Mouse (Mus musculus): ENCODE results near the gene Coq5.
"Not testable (repeated sequence)": the region's sequence is repeated elsewhere in the genome, so short reads cannot be mapped to it uniquely, and the experiment has no call there.

Gene Coq5

DNA sequence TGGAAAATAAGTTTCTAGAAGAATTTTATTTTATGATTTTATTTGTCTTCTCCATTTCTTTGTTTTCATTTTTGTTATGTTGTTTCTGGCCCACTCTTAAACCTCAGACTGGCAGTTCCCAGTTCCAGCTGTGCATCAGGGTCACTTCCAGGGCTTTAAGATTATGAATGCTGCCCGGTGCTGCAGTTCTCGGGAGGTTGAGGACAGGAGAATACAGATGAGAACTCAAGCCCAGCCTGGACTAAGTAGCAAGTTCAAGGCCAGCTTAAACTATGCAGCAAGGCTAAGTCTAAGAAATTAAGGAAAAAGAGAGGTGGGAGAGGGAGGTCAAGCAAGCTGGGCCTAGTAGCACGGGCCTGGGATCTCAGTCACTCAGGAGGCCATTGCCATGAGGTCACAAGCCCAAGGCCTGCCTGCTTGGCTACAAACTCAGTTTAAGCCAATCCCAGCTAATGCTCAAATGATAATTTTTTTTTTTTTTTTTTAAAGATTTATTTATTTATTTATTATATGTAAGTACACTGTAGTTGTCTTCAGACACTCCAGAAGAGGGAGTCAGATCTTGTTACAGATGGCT is 11.9 kb upstream of the Coq5 start:
- DNase-seq (ENCODE audit: low spot score): no peak

DNA sequence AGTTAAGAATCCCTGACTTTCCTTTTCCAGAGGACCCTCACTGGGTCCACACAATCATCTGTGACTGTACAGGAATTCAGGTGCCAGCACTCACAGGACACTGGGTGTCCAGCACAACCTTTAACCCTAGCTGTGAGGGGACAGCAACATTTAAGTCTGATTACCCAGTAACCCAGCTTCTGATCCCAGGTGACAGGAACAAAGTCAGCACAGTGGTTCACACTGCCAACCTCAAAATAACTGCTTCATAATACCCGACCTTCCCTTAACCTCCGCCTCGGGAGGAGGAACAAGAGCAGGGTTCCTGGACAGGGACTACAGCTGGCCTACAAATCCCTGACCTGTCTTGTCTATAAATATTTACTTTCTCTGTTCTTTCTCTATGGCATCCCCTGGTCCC is 11.2 kb upstream of the Coq5 start:
- no peak for DNase-seq (ENCODE audit: low spot score)

DNA sequence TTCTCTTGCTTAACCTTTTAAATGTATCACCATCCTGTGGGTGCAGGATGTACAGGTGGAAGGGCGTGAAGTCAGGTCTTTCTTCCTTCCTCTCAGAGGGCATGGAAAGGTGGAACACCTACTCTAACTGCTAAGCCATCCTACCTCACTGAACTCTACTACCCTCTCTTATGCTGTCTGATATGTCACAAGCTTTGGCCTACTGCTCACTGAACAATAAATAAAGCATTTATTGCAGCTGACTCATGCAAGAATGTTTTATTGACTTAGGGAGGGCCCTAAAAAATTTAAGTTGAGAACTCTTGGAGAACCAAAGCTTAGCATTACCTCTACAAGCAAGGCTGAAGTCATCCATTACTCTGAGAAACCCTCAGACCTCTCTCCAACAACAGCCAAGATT is 9.5 kb upstream of the Coq5 start:
- DNase-seq (ENCODE audit: low spot score): no peak

DNA sequence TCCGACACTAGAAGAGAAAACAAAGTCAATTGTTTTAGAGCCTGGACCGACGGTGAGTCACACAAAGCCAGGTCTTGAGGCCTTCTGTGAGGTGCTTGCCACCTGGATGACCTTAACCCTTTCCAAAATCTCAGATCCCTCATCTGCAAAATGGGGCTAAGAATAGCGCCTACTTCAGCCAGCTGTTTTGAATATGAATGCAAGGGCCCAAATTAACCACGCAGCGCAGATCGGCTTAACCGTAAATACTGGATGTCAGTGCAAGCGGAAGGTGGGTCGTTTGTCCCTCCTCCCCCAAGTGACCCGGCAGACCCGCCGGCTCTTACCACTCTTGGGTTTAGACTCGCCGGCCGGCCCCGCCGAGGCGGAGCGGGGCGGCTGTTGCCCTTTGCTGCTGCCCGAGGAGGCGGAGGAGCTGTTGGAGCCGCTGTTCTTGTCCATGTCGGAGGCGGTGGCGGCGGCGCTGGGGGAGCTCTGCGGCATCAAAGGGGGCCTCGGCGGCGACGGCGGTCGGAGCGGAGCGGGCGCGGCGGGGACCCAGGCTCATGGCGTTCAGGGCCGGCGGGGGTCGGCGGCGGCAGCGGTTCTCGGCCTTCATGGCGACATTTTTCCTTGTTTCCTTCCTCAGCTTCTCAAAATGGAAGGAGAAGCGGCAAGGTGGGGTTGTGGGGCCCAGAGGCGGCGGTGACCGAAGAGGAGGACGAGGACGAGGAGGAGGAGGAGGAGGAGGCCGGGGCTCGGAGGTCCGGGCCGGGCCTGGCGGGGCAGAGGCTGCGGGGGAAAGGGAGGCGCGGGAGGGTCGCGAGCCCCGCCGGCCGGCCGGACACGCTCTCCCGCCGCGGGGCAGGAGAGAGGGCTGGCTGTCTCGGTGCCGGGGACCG is 7.3 kb upstream of the Coq5 start:
- peak; percentile 37 for DNase-seq (ENCODE audit: low spot score)

DNA sequence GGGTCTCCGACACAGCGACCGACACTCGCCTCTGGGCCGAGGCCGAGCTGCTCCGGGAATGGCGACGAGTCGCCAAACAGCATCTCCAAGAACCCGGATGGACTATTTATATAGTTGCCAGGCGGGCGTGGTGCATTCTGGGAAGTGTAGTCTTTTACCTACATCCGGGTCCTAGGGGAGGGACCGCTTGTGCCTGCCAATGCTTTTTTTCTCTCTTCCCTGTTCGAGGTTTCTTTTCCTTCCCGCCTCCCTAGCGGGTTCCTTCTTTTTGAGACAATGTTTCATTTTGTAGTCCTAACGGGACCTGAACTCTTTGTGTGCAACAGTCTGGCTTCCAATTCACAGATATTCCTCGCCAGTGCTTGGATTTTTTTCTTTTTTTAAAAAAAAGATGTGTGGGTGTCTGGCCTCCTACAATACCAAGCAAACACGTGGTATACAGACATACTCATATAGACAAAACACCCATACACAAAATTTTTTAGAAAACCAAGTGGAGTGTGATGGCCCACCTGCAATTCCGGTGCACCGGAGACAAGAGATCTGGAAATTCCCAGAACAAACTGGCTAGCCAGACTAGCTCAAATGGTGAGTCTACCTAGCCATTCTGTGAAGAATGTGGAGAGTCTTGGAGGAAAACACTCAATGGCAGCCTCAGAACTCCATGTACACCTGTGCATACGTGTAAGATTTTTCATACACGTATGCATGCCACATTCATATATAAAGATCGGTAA is 6.5 kb upstream of the Coq5 start, which contains the start of gene Rnf10:
Gene Rnf10, minus strand, starts transcription at position 87 of the 737 bp plus-strand sequence.
- DNase-seq (ENCODE audit: low spot score): peak; percentile 99

DNA sequence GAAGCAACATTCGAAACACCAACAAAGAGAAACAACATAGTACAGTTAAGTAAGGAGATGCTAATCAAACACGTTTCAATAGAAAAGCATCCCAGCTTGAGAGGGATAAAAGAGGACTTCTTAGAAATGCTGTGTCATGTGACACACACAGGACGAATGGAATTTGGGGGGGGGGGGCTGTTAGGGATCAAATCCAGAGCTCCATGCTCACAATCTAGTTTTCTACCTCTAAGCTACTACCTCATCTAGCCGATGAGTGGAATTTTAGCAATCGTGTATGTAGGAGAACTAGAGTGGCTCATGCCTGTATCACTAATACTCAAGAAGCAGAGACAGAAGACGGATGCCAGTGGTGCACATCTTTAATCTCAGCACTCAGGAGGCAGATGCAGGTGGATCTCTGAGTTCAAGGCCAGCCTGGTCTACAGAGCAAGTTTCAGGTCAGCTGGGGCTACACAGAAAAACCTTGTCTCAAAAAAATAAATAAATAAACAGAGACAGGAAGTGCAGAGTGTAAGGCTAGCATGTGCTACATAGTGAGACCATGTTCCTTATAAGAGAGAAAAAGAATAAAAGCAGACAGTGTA is 5.8 kb upstream of the Coq5 start:
- DNase-seq (ENCODE audit: low spot score): no peak

DNA sequence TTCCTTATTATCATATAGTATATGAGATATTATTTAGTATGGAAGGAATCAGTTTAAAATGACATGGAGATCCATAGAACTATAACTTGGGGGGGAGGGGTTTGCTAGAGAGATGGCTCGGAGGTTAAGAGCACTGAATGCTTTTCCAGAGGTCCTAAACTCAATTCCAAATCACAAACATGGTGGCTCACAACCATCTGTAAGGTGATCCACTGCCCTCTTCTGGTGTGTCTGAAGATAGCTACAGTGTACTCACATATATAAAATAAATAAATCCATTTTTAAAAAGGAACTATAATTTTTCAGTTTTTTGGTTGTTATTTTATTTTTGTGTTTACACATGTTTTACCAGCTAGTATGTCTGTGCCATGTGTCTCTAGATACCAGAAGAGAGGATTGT is 5.1 kb upstream of the Coq5 start:
- no peak for DNase-seq (ENCODE audit: low spot score)

DNA sequence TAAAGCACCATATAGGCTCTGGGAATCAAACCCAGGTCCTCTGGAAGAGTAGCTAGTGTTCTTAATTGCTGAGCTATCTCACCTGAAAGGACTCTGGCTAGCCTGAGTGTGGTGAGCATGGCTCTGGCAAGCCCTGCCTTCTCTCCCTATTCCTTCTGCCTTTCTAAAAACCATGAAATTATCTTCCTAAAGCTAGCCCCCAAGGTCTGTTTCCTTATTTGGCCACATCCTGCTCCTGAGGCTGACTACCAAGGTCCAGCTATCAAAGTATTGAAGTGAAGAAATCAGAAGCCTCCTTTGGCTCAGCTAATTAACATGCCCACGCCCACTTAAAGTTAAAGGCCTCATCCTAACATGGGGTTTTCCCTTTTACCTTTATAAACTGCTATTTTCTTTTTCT is 4.7 kb upstream of the Coq5 start:
- no peak for DNase-seq (ENCODE audit: low spot score)

DNA sequence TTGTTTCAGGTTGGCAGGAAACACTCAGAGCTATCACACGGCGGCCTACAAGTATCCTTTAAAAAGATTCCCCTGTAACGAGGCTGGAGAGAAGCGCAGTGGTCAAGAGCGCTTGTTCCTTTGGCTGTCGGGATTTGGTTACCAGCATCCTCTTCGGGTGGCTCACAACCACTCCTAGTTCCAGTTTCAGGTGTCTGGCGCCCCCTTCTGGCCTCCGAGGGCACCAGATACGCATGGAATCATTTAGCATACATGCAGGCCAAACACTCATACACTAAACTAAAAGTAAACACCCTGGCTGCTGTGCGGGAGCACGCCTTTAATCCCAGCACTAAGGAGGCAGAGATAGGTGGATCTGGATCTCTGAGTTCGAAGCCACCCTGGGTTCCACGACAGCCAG is 3.5 kb upstream of the Coq5 start:
- peak; percentile 47 for DNase-seq (ENCODE audit: low spot score)

DNA sequence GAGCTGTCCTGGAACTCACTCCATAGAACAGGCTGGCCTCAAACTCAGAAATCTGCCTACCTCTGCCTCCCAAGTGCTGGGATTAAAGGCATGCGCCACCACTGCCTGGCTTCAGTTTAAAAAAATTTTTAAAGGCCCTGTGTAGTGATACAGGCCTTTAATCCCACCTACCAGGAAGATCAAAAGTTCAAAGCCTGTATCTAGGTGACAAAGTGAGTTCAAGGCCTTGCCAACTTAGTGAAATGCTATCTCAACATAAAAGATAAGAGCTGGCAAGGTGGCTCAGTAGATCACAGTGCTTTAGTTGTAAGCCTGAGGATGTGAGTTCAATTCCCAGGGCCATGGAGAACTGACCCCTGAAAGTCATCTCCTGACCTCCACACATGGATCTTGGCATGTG is 1.4 kb upstream of the Coq5 start:
- DNase-seq (ENCODE audit: low spot score): no peak

DNA sequence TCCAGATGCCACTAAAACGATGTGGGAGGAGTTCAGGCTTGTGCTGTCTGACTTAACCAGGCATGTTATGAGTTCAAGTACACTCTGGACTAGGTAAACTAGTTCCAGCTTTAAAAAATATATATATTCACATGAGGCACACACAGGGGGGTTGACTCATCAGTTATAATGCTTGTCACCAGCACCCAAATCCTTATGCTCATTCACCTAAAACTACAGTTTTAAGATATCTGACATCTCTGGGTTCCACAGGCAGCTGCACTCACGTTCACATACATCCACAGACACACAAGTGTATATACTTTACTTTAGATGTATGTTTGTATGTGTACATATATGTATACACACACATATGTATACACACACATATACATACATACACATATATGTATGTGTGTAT is 681 bp upstream of the Coq5 start:
- DNase-seq (ENCODE audit: low spot score): no peak

DNA sequence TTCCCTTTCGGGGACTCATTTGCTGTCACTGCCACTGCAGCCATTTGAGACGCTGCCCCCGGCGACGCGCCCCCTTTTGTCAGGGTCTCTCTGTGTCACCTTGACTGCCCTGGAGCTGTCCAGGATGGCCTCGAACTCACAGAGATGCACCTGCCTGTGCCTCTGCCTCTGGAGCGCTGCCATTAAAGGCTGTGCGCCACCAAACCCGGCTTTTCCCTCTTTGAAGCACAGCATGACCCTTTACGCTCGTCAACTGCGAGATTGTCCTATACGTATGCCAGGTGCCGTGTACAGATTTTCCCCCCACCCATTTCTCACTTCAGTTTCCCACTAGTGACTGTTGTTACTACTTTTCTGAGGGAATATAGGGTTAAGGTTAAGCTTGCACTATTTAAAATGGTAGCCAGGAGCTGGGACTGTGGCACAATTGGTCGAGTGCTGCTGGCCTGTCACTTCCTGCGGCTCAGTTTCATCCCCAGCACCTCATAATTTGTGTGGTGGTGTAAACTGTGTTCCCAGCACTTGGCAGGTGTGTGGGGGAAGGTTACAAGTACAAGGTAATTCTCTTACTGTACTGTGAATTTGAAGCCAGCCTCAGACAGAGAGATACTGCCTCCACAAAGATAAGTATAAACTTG is 703 bp downstream of the Coq5 start:
- DNase-seq (ENCODE audit: low spot score): no peak

DNA sequence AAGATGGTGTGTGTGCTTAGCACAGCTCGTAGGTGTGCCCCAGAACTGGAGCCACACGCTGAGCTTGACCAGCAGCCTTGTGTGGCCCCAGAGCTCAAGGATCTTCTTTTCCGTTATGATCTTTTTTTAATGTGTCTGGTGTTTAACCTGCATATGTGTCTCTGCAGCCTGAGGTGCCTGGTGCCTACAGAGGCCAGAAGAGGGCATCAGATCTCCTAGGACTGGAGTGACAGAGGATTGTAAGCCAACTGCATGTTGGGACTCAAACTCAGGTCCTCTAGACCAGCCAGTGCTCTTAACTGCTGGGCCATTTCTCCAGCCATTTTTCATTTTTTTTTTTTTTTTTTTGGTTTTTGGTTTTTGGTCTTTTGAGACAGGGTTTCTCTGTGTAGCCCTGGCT is 5.3 kb downstream of the Coq5 start:
- no peak for DNase-seq (ENCODE audit: low spot score)

DNA sequence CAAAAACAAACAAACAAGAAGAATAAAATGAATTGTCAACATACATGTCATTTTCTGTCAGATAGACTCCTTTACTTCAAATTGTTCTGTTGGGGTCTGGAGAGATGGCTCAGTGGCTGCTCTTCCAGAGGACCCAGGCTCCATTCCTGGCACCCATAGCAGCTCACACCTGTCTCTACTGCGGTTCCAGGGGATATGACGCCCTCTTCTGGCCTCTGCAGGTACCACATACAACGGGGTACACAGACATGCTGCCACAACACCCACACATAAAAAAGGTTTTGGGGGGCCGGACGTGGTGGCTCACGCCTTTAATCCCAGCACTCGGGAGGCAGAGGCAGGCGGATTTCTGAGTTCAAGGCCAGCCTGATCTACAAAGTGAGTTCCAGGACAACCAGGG is 14.7 kb downstream of the Coq5 start:
- DNase-seq (ENCODE audit: low spot score): no peak

DNA sequence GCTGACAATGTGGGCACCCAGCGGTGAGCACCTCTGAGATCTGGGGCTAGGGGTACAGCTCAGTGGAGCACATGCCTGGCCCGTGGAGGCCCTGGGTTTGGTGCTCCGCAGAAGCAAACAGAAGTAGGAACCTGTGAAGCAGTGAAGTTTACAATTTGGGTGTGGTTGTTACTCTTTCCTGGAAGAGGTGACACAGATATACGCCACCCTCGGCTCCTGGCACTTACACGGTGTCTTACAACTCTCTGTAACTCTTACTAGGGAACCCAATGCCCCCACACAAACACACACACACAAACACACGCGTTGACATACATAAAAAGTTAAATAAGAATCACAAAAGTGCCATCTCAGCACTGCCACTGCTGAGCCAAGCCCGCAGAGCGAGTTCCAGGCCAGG is 16.9 kb downstream of the Coq5 start:
- DNase-seq (ENCODE audit: low spot score): no peak

DNA sequence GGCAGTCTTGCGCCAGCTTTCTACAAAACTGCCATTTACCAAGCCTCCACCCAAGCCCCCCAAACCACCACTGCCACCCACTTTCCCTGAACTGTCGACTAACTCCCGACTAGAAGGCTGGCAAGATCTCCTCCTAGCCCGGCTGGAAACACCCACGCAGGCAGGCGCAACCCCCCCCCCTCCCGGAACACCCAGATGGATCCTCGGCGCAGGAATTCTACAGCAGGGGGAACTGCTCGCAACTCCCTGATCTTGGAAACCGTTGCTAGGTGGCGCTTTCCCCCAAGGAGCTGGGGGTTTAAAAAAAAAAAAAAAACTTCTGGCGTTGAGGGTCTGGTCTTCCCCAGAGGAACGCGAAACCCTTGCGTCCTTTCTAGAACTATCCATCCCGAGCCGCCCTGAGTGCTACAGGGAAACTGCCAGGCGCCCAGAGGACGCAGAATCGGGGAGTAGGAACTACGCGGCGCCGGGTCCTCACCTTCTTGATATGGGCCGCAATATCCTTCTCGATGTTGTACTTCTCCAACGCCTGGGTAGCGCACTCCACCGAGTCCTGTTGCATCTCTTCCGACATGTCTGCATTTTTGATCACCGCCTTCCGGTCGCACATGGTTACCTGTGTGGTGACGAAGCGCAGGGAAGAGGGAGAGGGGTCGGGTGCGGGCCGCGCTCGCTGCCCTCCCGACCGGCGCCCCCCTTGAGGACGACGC is 20.7 kb downstream of the Coq5 start:
- DNase-seq (ENCODE audit: low spot score): no peak

DNA sequence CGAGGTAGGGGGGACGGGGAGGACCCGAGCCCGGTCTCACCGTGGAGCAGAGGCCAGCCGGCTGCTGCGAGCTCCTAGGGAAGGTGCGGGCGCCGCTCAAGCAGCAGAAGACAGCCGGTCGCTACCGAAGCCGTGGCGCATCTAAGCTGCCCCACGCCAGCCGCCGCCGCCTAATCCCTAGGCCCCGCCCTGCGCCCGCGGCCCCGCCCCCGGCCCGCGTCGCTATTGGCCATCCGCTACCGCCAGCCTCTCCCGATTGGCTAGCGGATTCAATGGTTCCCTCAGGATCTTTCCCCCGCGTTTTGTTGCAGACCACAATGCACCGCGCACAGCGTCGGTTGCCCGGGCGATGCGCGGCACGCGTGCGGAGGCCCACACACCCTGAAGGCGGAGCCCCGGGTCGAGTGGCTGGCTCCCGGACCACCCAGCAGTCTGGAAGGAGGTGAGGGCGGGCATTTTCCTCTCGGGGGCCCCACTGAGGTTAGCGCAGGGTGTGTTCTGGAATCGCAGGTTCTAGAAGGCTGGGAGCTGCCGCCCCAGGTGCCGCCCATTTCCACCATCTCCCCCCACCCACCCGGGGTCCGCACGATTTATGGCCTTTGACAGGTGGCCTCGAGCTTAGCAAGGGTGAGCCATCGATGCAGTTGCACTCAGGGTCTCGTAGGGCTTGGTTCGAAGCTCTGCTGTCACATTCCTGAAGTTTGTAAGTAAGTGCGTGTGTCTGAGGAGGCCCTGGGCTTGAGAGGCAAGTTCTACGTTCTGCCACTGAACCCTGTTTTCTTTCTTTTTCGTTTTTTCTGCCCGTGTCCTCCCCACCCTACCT is 21.5 kb downstream of the Coq5 start, which contains the start of gene Dynll1:
Gene Dynll1, minus strand, starts transcription at position 208 of the 823 bp plus-strand sequence.
- DNase-seq (ENCODE audit: low spot score): peak; percentile 97

DNA sequence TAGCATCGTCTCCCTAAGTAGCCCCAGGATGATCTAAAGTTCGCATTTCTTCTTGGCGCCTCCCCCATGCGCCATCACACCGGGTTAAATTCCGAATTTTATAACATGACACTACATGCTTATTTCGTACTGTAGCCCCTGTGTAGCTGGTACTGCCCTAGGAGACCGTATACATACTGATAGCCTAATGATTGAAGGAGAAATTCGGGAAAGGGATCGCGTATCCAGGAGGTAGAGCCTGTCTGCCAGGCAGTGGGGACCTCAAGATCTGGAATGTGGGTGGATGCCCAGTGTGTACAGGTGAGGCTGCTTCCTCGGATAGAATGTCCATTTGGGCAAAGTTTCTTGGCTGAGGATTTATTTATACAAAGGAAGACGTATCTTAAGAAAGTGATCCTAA is 22.1 kb downstream of the Coq5 start:
- DNase-seq (ENCODE audit: low spot score): no peak

DNA sequence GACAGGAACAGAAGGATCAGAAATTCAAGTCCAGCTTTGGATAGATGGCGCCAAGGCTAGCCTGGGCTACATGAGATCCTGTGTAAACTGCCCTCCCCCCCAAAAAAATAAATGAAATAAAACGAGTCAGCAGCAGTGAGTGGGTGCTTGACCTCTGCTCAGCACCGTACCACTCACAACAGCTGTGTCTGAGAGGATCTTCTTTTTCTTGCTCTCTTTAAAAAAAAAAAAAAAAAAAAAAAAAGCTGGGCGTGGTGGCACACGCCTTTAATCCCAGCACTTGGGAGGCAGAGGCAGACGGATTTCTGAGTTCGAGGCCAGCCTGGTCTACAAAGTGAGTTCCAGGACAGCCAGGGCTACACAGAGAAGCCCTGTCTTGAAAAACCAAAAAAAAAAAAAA is 22.7 kb downstream of the Coq5 start:
- not testable (repeated sequence) for DNase-seq (ENCODE audit: low spot score)

DNA sequence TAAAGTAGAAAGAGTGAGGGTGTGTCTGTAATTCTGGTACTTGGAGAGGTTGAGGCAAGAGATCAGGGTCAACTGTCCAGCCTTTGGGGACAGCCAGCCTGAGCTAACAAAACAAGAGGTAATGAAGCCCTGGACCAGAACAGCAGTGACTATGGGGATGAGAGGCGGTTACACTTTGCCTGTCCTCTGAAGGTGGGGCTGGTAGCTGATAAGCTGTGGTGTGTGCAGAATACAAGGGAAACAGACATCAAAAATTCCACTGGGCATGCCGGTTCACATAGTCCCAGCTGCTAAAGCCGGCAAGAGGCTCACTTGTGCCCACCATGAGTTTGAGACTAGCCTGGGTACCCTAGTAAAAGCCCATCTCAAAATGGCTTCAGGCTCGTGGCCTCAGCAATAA is 32.9 kb downstream of the Coq5 start:
- no peak for DNase-seq (ENCODE audit: low spot score)

All from spleen, adult 12 weeks (tissue).